Mouse (Mus musculus) layer of hippocampus, adult 2 months (tissue): ENCODE measurements at regions not wholly inside any gene's neighbourhood (a gene's known extent, or its start where the extent isn't known, plus 50 kb on each side); places are given as distances from the start of the nearest gene placed in this dataset.

ENCODE experiments used
- DNase-seq, 2 experiments: peaks; one replicate each; pipeline ENCODE4 v3.0.0; 2022; ENCODE audit warnings: low spot score in 2 of 2
- H3K27ac ChIP-seq: fragments of 200-600 bp; 2 replicates; pipeline ENCODE4 v1.8.1; 2022
- H3K4me3 ChIP-seq: fragments of 200-600 bp; 2 replicates; pipeline ENCODE4 v1.8.1; 2022; ENCODE audit warnings: mild to moderate bottlenecking
- CTCF ChIP-seq: fragments of 200-600 bp; conservative IDR thresholded peaks from 2 replicates; pipeline ENCODE4 v1.8.1; 2022; ENCODE audit warnings: antibody characterized with exemption, mild to moderate bottlenecking, moderate library complexity

- TF ChIP-seq CTCF = no peak
- H3K27ac ChIP-seq = no peak overlapping the region
- DNase-seq = no peak
- H3K4me3 ChIP-seq = no peak overlapping the region
Observed at GRCm38 (mm10) chr4:125835250-125835649, 189.1 kb upstream of the Csf3r start.

DNA sequence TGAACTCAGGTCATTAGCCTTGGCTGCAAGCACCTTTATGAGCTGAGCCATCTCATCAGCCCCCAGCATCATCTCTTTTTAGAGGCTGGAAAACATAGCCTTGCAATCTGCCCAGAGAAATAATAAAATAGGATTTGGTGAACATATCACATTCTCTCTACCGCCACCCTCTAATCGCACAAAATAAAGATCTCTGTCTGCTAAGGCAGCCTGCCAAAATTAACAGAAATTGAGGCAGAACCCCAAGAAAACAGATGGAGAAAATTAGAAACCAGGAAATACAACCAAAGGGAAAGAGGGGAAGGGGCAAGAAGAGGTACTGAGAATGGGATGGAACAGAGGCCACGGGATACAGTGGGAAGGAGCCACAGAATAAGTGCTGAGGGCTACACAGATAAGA lies 176.8 kb upstream of the Csf3r start:
- peak in 1 of 2 experiments; percentile 59 for DNase-seq
- Histone ChIP-seq H3K27ac (peak overlapping the region; percentile 32; the same call in 1 of the 2 replicates), H3K4me3 (no peak overlapping the region)
- TF ChIP-seq CTCF = peak; percentile 36

- peak; percentile 53 to 79 for DNase-seq
- Histone ChIP-seq H3K27ac (no peak overlapping the region), H3K4me3 (no peak overlapping the region)
- TF ChIP-seq CTCF = peak; percentile 81
Observed at GRCm38 (mm10) chr4:125850300-125850699, 174.1 kb upstream of the Csf3r start.

GRCm38 (mm10) chr4:125852545-125852944 lies 171.8 kb upstream of the Csf3r start:
- no peak for TF ChIP-seq CTCF
- Histone ChIP-seq H3K4me3 (no peak overlapping the region), H3K27ac (no peak overlapping the region)
- DNase-seq = peak; percentile 20 to 48

DNA sequence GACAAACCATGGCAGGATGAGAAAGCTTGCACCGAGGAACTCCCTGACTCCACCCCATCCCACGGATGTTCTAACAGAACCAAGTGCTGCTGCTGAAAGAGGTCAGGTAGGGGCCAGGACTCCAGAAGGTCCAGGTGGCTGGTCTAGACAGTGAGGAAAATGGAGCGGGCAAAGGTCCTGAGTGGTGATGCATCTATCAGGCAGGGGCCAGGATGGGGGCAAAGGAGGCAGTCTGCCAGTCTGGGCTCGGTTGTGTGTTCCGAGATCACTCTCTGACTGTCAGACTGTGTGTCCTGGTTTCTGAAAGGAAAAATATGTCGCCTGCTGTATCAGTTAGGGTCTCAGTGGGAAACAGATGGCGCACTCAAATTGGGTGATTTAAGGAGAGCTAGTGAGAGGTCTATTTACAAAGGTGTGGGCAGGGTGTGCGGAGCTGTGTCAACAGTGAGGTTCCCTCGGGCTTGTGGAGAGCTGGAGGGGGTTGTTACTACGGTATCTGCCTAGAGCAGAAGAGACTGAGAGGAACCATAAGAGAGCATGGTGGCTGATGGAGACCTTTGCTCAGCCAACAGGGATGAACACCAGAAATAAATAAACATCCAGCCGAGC lies 168.3 kb upstream of the Csf3r start:
- no peak for DNase-seq
- H3K27ac ChIP-seq = no peak overlapping the region
- TF ChIP-seq CTCF = no peak
- no peak overlapping the region for H3K4me3 ChIP-seq

- TF ChIP-seq CTCF = no peak
- DNase-seq = no peak
- Histone ChIP-seq H3K4me3 (no peak overlapping the region), H3K27ac (no peak overlapping the region)
Observed at GRCm38 (mm10) chr4:125856781-125857180, 167.6 kb upstream of the Csf3r start.

GRCm38 (mm10) chr4:125865057-125865456 lies 159.3 kb upstream of the Csf3r start:
- H3K4me3 ChIP-seq = no peak overlapping the region
- no peak overlapping the region for H3K27ac ChIP-seq
- no peak for TF ChIP-seq CTCF
- DNase-seq = no peak

- no peak for DNase-seq
- Histone ChIP-seq H3K27ac (no peak overlapping the region), H3K4me3 (no peak overlapping the region)
- no peak for TF ChIP-seq CTCF
Observed at GRCm38 (mm10) chr4:125865728-125866127, 158.6 kb upstream of the Csf3r start.

GRCm38 (mm10) chr4:125871211-125871610 lies 153.1 kb upstream of the Csf3r start:
- DNase-seq = no peak
- Histone ChIP-seq H3K27ac (no peak overlapping the region), H3K4me3 (no peak overlapping the region)
- TF ChIP-seq CTCF = no peak

DNA sequence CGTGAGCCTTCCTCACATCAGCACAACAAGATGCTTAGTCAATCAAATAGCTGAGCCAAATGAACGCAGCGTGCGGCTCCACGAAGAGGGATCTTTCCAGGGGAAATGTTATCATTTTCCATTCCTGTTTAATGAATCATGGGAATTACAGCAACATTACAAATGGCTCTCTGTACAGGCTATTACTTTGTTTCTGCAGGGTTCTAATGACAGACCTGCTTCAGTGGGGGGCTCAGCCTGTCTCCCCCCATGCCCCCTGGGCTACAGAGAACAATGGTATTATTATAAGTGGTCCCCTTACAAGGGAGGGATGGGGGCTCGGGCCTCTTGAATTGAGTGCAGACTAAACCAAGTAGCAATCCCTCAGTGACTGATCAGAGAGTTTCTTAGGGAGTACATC lies 144.3 kb upstream of the Csf3r start:
- TF ChIP-seq CTCF = no peak
- DNase-seq = no peak
- Histone ChIP-seq H3K4me3 (no peak overlapping the region), H3K27ac (no peak overlapping the region)

DNA sequence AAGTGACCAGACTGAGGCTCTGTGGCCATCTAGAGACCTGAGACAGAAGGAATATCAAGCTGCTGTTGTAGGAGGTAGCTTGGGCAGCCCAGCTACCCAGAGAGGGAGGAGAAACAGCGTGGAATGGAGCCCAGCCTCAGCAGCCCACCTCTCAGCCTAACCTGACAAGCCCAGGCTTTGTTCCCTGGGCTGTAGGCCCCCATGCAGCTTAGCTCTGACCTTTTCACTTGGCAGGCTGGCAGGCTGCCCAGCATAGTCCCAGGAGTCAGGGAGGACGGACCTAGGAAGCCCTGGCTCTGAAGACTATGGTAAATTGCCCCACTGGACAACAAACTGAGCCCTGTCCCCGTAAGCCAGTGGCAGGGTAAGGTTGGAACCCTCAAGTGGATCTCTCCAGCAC lies 141.8 kb upstream of the Csf3r start:
- DNase-seq = no peak
- Histone ChIP-seq H3K27ac (no peak overlapping the region), H3K4me3 (no peak overlapping the region)
- no peak for TF ChIP-seq CTCF

DNA sequence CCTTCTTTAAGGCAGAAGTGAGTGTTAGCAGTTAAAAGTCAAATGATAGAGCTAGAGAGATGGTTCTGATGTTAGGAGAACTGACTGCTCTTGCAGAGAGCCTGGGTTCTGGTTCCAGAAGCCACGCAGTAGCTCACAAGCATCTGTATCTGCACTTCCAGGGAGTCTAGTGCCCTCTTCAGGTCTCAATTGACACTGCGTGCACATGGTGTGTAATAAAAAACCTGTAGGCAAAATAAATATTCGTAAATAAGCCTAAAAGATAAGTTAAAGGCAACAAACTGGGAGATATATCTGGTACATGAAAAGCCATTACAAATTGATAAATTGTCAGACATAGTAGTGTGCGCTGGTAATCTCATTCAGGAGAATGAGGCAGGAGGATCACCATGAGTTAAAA lies 133.8 kb upstream of the Csf3r start:
- Histone ChIP-seq H3K27ac (no peak overlapping the region), H3K4me3 (no peak overlapping the region)
- no peak for DNase-seq
- peak; percentile 66 for TF ChIP-seq CTCF

DNA sequence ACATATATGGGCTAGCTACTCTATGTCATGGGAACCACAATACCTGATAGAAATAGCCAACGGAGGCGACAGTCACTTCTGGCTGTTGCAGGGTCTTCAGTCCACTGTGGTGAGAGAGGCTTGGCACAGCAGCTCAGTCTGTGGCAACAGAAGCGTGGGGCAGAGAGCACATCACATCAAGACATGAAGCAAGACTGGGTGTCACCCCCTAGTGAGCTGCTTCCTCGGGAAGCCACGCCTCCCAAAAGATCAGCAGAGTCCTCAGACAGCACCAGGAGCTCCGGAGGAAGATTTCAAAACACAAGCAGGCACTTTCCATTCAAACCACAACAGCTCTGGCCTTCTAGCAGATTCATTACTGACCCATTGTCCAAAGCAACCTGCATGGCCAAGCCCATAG lies 131.2 kb upstream of the Csf3r start:
- TF ChIP-seq CTCF = no peak
- DNase-seq = no peak
- H3K27ac ChIP-seq = no peak overlapping the region
- H3K4me3 ChIP-seq = no peak overlapping the region

- no peak for TF ChIP-seq CTCF
- no peak for DNase-seq
Observed at GRCm38 (mm10) chr4:125897707-125898106, 126.6 kb upstream of the Csf3r start.

More at GRCm38 (mm10) chr4:125897707-125898106, 126.6 kb upstream of the Csf3r start:
- no peak overlapping the region for H3K27ac ChIP-seq
- H3K4me3 ChIP-seq = no peak overlapping the region
